Mouse (Mus musculus) olfactory bulb, adult 2 months (tissue): Measurements from ENCODE around the gene Txnrd1.

Experiments
- CTCF ChIP-seq: fragments of 200-500 bp; IDR thresholded peaks from 2 replicates; pipeline ENCODE4 v1.5.1; 2012; ENCODE audit warnings: low read depth, mild to moderate bottlenecking, low read length, moderate library complexity; ENCODE audit not compliant: insufficient read depth
- POLR2A ChIP-seq: fragments of 200-500 bp; IDR thresholded peaks from 2 replicates; pipeline ENCODE4 v1.6.1; 2012; ENCODE audit warnings: mild to moderate bottlenecking, low read depth, low read length, moderate library complexity; ENCODE audit not compliant: insufficient read depth

GRCm38 (mm10) chr10:82790504-82790903 is 43.2 kb upstream of the Txnrd1 start:
- TF ChIP-seq CTCF (no peak), POLR2A (no peak)
